In the genomic region with DNA sequence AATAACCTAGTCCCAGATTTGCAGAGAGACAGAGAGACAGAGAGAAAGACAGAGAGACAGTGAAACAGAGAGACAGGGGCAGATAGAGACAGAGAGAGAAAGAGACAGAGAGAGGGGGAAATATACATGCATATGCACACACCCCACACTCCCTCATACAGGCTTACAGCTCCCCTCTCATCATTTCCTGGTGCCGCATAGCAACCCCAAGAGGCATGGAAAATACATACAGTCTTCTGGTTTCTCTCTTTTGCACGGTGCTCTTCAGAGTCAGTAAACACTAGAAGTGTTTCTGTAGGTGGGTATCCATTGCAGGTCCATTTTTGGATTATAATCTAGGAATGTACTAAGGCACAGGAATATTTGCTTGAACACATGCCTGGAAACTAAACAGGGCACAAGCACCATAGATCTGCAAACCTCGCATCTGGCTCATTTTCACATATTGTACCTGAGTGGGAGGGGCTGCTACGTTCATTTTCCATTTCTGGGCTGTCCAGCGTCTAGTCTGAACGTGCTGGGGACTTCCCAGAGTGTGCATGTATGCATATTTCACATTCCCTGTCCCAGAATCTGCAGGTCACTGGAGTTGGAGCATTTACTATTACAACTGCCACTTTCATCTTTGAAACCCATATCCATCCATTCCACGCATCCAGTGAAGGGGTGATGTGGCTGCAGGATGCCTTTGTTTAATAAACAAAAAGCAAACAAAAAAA, we compare ENCODE assay signal across 11 mouse cellular contexts.
DNase-seq lines count a peak whose midpoint lies in the region; ATAC-seq and TF ChIP-seq lines count a peak whose summit lies in the region.
"Had no signal": no experiment of that assay in that cellular context is flagged by ENCODE, and none has a peak within 500 bp of the region (broad histone marks: within the 10 kb centered on the region; RNA-seq: fewer than 3 reads in every experiment).

No protein-coding gene starts in this region.

- H3K4me2 ChIP-seq in forebrain, embryonic 11.5 days (ENCODE audit: low read depth, low read length, severe bottlenecking): no peak overlapping the region; the same call in 1 of the 2 replicates
- peak overlapping the region; percentile 57 for H3K4me2 ChIP-seq in hindbrain, embryonic 16.5 days (ENCODE audit: low read length)
- H3K4me2 ChIP-seq in neural tube, embryonic 14.5 days (ENCODE audit: low read depth, low read length): peak overlapping the region; percentile 31; the same call in 1 of the 2 replicates

- TF ChIP-seq CTCF in left cerebral cortex, adult 2 months (IDR thresholded peaks at IDR 0.05): no peak

- no peak overlapping the region for H3K9ac ChIP-seq in forebrain, embryonic 11.5 days (ENCODE audit: low read length)
- H3K9ac ChIP-seq in hindbrain, embryonic 16.5 days (ENCODE audit: low read depth, low read length): no peak overlapping the region
- no peak overlapping the region for H3K9ac ChIP-seq in neural tube, embryonic 14.5 days (replicated peaks; ENCODE audit: low read depth, low read length)

- peak overlapping the region; percentile 37 for H3K4me3 ChIP-seq in forebrain, embryonic 10.5 days
- H3K4me3 ChIP-seq in forebrain, embryonic 11.5 days (ENCODE audit: low read depth, low read length): no peak overlapping the region
- peak overlapping the region; percentile 32 for H3K4me3 ChIP-seq in left cerebral cortex, adult 2 months
- peak overlapping the region; percentile 31; the same call in 1 of the 2 replicates for H3K4me3 ChIP-seq in hindbrain, embryonic 16.5 days (ENCODE audit: low read length)
- H3K4me3 ChIP-seq in neural tube, embryonic 14.5 days (ENCODE audit: low read depth, low read length): no peak overlapping the region; the same call in 1 of the 2 replicates

- peaks cover 15% of the 10 kb centered on the region for H3K4me1 ChIP-seq in forebrain, embryonic 10.5 days
- 0 out of 2 replicates have a peak, but pooled peaks cover 7% of the 10 kb centered on the region for H3K4me1 ChIP-seq in forebrain, embryonic 11.5 days (replicated peaks; ENCODE audit: control insufficient read depth, insufficient read depth, low read length)
- no peaks in the 10 kb centered on the region for H3K4me1 ChIP-seq in hindbrain, embryonic 16.5 days (ENCODE audit: control insufficient read depth, insufficient read depth, low read depth, low read length)
- no peaks in the 10 kb centered on the region for H3K4me1 ChIP-seq in neural tube, embryonic 14.5 days (ENCODE audit: control insufficient read depth, insufficient read depth, low read length)
- H3K4me1 ChIP-seq: megakaryocyte, embryonic 14.5 days had no signal

- H3K27ac ChIP-seq in forebrain, embryonic 10.5 days: no peak overlapping the region; the same call in 1 of the 2 replicates
- no peak overlapping the region for H3K27ac ChIP-seq in forebrain, embryonic 11.5 days (ENCODE audit: low read depth, low read length)
- H3K27ac ChIP-seq in left cerebral cortex, adult 2 months: peak overlapping the region; percentile 15
- no peak overlapping the region for H3K27ac ChIP-seq in hindbrain, embryonic 16.5 days (ENCODE audit: low read depth, low read length)
- no peak overlapping the region for H3K27ac ChIP-seq in neural tube, embryonic 14.5 days (ENCODE audit: low read depth, low read length)

- no peak for ATAC-seq in forebrain, embryonic 11.5 days (replicated peaks; ENCODE audit: low FRiP score)
- no peak for ATAC-seq in hindbrain, embryonic 16.5 days
- no peak for ATAC-seq in neural tube, embryonic 14.5 days (ENCODE audit: low read depth)
- ATAC-seq in erythroid progenitor cell, adult 5-6 weeks (replicated peaks; ENCODE audit: low FRiP score, poor library complexity, severe bottlenecking): no peak

- no peaks in the 10 kb centered on the region for H3K9me3 ChIP-seq in forebrain, embryonic 10.5 days
- no peaks in the 10 kb centered on the region for H3K9me3 ChIP-seq in forebrain, embryonic 11.5 days (ENCODE audit: control insufficient read depth, low read length)
- H3K9me3 ChIP-seq in hindbrain, embryonic 16.5 days (ENCODE audit: control insufficient read depth, low read length): no peaks in the 10 kb centered on the region
- H3K9me3 ChIP-seq in neural tube, embryonic 14.5 days (ENCODE audit: control insufficient read depth, low read length): no peaks in the 10 kb centered on the region
- H3K9me3 ChIP-seq: megakaryocyte, embryonic 14.5 days had no signal

- no peaks in the 10 kb centered on the region for H3K36me3 ChIP-seq in forebrain, embryonic 10.5 days (replicated peaks)
- no peaks in the 10 kb centered on the region for H3K36me3 ChIP-seq in forebrain, embryonic 11.5 days (ENCODE audit: control insufficient read depth, insufficient read depth, low read length)
- no peaks in the 10 kb centered on the region for H3K36me3 ChIP-seq in hindbrain, embryonic 16.5 days (ENCODE audit: control insufficient read depth, insufficient read depth, low read length)
- H3K36me3 ChIP-seq in neural tube, embryonic 14.5 days (ENCODE audit: control insufficient read depth, insufficient read depth, low read length): no peaks in the 10 kb centered on the region

- 66% methylated on average over 7 of the region's 7 CpGs for WGBS in forebrain, embryonic 10.5 days
- 52% methylated on average over 7 of the region's 7 CpGs for WGBS in forebrain, embryonic 11.5 days
- 36% methylated on average over 7 of the region's 7 CpGs for WGBS in hindbrain, embryonic 16.5 days
- 57% methylated on average over 7 of the region's 7 CpGs for WGBS in neural tube, embryonic 14.5 days

- no peaks in the 10 kb centered on the region for H3K27me3 ChIP-seq in forebrain, embryonic 10.5 days (ENCODE audit: poor library complexity, severe bottlenecking)
- H3K27me3 ChIP-seq in forebrain, embryonic 11.5 days (ENCODE audit: control insufficient read depth, insufficient read depth, low read length): no peaks in the 10 kb centered on the region
- no peaks in the 10 kb centered on the region for H3K27me3 ChIP-seq in hindbrain, embryonic 16.5 days (replicated peaks; ENCODE audit: control insufficient read depth, insufficient read depth, low read length)
- no peaks in the 10 kb centered on the region for H3K27me3 ChIP-seq in neural tube, embryonic 14.5 days (ENCODE audit: control insufficient read depth, insufficient read depth, low read length)
- H3K27me3 ChIP-seq: megakaryocyte, embryonic 14.5 days had no signal

- DNase-seq in forebrain, embryonic 10.5 days (ENCODE audit: extremely low spot score, low spot score): no peak
- no peak for DNase-seq in forebrain, embryonic 11.5 days (ENCODE audit: low spot score)
- no peak for DNase-seq in left cerebral cortex, adult 2 months (ENCODE audit: extremely low spot score in 1 of 2, low spot score in 2 of 2)
- no peak for DNase-seq in left cerebral cortex, postnatal 36 days (ENCODE audit: low spot score in 2 of 2)
- DNase-seq in left cerebral cortex, postnatal 10 days (ENCODE audit: extremely low spot score in 1 of 2, low spot score in 2 of 2): no peak
- DNase-seq: cerebellum, adult 8-10 months; layer of hippocampus, adult 9-11 months had no signal

- intact Hi-C loops in left cerebral cortex, adult 2 months (cut with DNase I): no loop called here
- intact Hi-C loops in left cerebral cortex, postnatal 36 days (cut with DNase I): no loop called here
- intact Hi-C loops in left cerebral cortex, postnatal 10 days (cut with DNase I): no loop called here

Comparison
In these comparisons a context has a peak if more than half of its experiments do, and no peak if none do; other contexts are left out.
1. H3K4me3 ChIP-seq: peak in forebrain, embryonic 10.5 days (single experiment), left cerebral cortex, adult 2 months (single experiment) and hindbrain, embryonic 16.5 days (single experiment); none in forebrain, embryonic 11.5 days (single experiment) and neural tube, embryonic 14.5 days (single experiment).